Mouse (Mus musculus): ENCODE results near the gene Cacnb4.
A peak's percentile ranks its signal among the peaks of the same experiment; 100 is the strongest.

Cacnb4 gene

DNA sequence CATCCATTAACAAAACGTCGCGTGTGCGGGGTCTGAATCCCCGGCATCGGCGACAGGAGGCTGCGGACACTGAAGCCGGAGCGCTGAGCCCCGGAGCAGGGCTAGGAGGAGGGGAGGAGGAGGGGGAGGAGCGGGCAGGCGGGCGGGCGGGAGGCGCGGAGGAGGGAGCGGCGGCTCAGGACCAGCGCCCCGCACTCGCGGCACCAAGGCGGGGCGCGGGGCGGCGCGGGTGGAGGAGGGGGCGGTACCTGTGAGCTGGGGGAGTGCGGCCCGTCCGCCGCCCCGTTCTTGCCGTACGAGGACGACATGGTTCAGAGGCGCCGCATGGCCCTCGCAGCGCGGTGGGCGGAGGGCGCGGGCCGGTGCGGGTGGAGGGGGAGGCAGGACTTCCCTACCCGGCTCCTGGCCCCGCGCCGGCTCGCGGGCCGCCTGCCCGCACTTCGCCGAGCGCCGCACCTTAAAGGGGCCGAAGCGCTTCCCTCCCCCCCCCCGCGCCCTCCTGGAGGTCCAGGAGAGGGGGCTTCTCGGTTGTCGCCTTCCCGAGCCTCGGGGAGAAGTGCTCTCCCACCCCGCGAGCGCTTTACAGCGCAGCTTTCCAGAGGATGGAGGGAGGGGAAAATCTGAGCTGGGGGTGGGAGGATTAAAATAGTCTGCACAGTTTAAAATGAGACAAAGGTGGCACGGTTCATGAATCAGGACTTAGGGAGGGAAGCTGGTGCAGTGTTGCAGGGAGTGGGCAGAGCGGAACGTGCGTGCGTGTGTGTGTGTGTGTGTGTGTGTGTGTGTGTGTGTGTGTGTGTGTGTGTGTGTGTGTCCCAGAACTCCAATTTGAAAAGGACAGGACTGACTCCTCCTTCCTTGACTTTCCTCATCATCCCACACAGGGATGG, at the start of gene Cacnb4:
Gene Cacnb4, minus strand, starts transcription at position 809 of the 890 bp plus-strand sequence.
- DNase-seq (ENCODE audit: low spot score in 2 of 2), result peak; percentile 31 to 64

DNA sequence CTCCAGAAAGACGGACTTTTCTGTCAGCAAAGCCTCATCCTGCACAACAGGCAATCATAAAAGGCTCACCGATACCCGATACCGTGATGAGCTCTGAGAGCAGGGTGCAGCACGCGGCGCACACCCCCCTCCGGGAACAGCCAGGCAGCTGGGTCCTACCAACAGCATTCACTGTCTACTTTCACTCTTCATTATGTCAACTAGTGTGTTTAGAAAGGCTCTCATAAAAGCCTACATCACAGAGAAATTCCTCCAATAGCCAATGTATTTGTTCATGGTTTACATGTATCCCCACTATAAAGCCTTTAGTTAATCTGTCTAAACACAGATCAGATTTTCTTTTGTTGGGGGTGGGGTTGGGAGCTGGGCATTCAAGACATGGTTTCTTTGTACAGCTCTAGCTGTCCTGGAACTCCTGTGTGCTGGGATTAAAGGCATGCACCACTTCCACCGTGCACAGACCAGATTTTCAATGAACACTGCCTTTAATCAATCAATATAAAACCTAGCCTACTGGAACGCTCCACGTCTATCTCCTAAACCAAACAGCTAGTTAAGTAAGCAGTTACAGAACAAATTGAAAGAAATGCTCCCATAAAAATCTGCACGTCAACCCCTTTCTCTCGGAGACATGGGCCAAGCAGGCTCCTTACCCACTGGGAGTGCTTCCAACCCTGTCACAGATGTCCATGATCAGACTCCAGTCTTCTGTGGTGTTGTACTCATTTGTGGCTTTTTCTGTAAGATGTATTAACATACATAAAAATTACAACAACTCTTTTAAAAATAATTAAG, 43.8 kb upstream of the Cacnb4 start:
- DNase-seq (ENCODE audit: low spot score in 2 of 2), result no peak

DNA sequence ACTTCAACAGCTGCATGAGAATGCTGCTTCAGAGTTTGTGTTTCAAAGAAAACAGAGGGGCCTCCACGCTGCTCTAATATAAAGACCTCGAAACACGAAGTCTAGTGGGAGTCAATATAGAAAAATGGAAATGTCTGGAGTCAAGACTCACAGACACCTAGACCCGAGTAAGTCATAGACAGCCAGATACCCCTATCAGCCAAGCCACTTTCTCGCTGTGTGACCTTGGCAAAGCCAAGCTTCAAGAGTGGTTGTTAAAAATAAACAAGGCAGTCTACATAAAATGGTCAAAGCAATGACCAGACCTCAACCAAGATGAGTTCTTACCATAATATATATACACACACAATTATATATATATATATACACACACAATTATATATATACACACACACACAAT, 40.4 kb upstream of the Cacnb4 start:
- no peak for DNase-seq (ENCODE audit: low spot score in 2 of 2)

DNA sequence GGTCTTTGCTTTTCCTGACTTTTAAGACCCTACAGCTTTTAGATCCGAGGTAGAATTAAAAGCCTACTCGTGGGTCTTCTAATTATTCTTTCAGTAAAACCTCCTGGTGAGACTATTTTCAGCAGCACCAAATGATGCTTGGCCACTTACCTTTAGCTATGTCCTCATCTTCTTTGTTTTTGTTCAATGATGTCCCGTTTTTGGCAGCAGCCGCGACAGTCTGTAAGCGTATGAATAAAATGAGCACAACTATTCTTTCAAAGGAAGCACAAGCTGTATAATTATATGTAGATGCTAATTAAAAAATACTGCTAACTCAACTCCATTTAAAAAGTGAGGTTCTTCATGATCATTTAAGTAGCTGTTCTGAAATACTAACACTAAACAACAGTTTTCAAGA, 38.9 kb upstream of the Cacnb4 start:
- DNase-seq (ENCODE audit: low spot score in 2 of 2), result no peak

DNA sequence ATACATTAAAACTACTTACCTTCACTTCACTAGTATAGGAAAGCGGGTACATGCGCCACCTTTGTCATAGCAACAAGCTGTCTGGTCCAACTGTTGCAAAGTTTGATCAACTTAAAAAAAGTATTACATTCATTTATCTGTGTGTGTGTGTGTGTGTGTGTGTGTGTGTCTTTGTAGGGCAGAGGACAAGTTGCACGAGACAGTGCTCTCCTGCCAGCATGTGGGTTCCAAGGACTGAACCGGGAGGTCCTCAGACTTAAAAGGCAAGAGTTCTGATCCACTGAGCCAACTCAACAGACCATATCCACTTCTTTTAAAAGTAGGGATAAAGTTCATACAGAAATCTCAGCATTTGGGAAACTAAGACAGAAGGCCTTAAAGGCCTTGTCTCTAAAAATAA, 37.5 kb upstream of the Cacnb4 start:
- DNase-seq (ENCODE audit: low spot score in 2 of 2), result no peak

DNA sequence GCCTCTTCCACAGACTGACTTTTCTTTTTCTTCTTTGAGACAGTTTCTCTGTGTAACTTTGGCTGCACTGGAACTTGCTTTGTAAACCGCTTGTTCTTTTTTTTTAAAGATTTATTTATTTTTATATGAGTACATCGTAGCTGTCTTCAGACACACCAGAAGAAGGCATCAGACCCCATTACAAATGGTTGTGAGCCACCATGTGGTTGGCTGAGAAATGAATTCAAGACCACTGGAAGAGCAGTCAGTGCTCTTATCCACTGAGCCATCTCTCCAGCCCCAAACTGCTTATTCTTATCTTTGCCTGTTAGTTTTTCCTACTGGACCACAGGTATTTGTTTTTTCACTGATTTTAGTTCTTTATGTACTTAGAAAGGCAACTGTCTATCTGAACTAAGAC, 34.2 kb upstream of the Cacnb4 start:
- DNase-seq (ENCODE audit: low spot score in 2 of 2), result no peak

DNA sequence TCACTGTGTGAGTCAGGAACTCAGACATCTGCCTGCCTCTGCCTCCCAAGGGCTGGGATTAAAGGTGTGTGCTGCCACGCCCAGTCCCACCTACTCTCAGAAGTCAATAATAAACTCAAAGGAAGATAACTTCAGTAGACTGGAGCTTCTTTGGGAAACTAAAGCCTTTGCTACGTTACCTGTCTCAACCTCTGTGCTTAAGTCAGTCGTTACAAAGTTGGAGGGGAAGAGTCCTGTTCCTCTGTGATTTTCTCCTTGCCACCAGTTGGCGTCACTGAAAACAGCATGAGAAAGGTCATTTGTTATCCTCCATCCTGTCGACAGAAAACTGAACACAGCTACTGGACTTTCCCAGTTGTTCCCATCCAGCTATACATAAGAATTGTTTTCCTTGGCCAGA, 32.8 kb upstream of the Cacnb4 start:
- DNase-seq (ENCODE audit: low spot score in 2 of 2), result no peak

DNA sequence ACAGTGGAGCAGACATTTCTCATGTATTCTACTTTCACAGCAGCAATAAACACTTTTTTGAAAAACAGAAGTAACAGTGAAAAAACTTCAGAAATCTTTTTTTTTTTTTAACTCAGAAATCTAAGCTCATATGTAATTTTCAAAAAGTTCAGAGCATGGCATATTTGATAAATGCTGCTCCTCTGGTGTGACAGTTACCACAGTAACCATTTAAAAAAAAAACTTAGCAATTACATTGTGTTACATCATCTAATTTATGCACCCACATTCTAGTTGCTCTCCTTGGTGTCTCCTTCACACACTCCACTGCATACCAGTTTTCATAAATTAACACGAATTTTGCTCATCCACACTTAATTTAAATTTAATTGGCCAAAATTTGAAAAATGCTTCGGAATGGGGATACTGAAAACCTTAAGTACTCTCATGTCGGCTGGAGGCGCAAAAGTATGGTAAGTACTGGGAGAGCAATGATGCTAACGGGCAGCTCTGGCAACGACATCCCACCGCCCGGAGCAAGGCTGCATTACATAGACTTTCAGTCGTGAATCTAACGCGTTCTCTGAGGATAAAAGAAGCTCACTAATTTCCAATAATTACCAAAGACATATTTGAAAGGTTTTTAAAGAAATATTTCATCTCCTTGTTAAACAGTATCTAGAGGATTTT, 24.9 kb upstream of the Cacnb4 start:
- no peak for DNase-seq (ENCODE audit: low spot score in 2 of 2)

DNA sequence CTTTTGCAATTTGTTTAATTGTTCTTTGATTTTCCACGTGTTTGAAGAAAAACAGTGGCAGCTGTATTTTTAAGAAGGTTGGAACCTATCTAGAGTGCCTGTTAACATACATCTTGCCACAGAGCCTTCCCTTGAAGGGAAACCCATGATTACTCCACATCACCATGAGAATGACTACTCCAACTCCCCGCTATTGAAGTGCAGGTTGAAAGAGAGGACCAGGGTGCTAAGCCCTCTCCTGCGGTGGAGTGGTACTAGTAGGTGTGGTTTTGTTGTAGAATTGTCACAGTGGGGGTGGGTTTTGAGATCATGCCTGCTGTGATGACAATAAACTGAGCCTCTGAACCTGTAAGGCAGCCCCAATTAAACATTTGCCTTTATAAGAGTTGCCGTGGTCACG, 23.7 kb upstream of the Cacnb4 start:
- DNase-seq (ENCODE audit: low spot score in 2 of 2), result no peak

DNA sequence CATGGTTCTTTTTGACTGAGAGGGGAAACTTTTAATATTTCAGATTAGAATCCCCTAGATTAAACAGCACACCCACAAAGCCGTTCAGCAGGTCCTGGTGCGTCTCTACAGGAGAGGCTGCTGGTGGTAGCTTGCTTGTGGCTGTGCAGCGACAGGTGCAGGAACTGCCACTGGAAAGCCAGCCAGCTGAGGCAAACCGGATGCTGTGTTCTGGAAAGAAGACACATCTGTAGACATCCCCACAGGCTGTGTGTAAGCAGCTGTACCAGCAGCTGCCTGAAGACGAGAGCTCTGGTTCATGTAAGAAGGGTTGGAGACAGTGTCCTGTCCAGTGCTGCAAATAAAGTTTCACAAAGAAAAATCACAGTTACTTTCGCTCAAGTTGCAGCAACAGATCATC, 18.0 kb upstream of the Cacnb4 start:
- DNase-seq (ENCODE audit: low spot score in 2 of 2), result no peak

DNA sequence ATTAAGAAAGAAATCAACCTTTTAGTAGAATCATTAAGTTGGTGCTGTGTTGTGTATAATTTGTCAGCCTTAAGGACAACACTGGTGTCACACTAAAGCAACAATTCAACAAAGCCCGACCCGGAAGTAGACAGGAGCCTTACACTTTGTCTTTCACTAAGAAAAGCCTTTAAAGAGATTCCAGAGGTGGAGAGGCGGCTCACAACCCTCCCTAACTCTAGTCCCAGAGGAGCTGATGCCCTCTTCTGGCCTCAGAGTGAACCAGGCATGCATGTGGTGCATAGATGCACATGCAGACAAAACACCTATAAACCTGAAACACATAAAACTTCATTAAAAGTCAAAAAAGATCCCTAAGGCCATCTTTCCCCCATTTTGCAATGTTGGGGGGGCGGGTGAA, 15.1 kb upstream of the Cacnb4 start:
- DNase-seq (ENCODE audit: low spot score in 2 of 2), result no peak

DNA sequence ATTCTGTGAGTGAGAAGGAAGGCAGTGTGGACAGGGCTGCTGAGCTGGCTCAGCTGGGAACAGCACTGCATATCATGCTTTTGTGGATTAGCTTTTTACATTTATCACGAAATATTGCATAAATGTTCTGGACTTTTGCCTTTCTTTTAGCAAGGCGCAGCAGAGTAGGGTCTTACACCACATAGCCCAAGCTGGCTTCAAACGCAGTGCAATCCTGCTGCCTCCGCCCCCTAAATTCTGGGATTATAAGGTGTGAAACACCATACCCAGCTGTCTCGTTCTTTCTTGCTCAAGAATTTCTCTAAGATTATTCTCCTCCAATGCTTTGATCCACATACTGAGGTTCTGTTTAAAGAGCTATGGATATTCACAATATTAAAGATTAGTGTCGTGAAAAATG, 10.0 kb upstream of the Cacnb4 start:
- DNase-seq (ENCODE audit: low spot score in 2 of 2), result no peak

DNA sequence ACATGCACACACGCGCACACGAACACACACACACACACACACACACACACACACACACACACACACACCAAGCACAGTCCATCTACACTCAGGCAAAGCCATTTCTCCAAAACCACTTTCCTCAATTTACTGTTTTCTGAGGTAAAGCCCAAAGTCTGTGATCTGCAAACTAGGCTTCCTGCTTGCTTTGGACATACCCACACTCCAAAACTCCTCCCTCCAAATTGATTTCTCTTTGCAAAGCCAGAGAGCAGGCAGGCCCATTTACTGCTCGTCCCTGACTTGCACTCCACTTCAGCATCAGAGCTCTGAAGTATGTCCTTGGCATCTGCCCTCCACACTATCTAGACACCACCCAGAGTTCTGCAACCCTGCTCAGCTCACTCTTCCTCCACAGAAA, 958 bp upstream of the Cacnb4 start:
- no peak for DNase-seq (ENCODE audit: low spot score in 2 of 2)

DNA sequence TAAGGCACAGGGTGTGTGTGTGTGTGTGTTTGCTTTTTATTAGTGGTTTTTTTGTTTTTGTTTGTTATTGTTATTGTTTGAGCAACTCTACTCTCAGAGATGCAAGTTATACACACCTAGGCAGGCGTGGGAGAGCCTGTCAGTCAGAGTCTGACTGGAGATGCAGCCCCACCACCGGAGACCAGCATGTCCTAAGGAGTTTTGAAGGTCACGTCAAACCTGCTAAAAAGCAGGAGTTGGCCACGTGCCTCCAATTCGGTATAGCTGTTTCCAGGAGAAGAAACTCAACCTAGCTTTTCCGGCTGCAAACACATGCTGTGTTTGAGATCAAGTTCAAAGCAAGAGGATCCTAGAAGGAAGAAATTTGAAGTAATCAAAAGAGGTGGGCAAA, 277 bp upstream of the Cacnb4 start:
- peak in 1 of 2 experiments; percentile 20 for DNase-seq (ENCODE audit: low spot score in 2 of 2)

DNA sequence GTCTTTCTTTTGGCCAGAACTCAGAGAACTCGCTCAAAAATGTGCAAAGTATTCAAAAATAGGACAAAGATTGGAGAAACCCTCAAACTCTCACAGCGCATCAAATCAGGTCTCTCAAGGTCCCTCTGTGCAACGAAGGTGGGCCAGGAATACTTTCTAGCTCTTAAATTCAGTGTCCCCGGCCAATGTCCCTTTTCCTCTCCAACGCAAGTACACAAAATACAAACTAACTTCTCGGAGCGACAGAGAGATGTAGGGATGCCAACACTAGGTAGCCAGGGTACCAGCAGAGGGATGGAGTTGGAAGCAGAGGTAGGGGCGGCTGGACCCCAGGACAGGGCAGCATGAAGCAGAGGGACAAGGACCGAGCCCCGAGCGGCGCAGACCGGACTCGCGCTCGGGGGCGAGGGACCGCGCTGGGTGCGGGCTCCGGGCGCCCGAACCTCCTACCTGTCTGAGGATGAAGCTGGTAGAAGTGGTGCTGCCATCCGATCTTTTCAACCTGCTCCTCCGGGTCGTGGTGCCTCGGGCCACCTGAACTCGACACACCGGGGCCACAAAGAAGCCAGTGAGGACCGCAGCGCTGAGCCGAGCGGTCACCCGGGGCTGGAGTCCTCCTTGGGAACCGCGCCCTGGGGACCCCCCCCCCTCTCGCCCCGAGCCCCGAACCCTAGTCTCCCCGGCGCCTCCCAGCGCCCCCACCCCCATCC, 1.2 kb downstream of the Cacnb4 start:
- no peak for DNase-seq (ENCODE audit: low spot score in 2 of 2)

DNA sequence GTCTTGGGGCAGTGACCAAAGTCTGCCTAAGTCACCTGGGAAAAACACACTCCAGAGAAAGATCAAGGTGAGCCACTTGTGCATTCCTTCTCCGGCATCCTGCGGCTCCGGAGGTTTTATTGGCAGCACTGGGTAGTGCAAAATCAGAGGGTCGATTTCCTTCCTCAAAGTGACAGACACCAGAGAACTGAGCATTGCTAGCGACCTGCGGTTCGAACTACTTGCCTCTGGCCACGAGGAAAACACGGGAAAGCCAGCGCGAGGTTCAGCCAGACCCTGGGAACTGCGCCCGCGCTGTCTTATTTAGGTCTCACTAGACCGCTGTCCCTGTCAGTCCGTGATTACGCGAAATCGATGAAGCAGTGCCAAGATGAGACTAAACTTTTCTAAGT, 1.7 kb downstream of the Cacnb4 start:
- peak in 1 of 2 experiments; percentile 17 for DNase-seq (ENCODE audit: low spot score in 2 of 2)

DNA sequence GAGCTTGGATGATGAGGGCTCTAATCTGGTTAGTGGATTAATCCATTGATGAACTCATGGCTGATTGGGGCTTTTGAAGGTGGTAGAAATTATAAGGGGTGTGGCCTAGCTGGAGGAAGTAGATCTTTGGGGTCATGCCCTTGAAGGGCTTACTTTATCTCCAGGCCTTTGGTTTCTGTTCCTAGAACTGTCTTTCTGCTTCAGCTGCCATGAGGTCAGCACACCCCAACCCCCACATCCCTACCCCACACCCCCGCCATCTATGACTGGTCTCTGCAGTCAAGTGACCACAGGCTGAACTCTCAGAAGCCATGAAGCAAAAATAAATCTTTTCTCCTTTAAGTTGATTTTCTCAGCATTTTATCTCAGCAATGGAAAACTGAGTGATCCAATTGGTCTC, 3.5 kb downstream of the Cacnb4 start:
- no peak for DNase-seq (ENCODE audit: low spot score in 2 of 2)

DNA sequence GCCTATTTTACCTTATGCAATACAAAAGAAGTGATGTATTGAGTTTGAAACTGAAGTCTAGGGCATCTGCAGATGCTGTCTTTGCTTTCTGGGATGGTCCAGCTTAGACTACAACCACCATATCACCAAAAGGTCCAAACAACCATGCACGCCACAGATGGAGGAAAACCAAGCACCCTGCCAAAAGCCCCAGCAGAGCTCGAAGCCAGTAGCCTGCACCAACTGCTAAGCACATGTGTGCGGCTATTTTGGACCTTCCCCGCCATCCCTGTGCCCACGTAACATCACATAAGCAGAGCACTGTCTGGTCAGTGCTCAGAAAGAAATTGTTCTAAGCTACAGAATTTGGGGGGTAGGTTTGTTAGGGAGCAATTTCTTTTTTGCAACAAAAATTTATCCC, 5.9 kb downstream of the Cacnb4 start:
- DNase-seq (ENCODE audit: low spot score in 2 of 2), result no peak

DNA sequence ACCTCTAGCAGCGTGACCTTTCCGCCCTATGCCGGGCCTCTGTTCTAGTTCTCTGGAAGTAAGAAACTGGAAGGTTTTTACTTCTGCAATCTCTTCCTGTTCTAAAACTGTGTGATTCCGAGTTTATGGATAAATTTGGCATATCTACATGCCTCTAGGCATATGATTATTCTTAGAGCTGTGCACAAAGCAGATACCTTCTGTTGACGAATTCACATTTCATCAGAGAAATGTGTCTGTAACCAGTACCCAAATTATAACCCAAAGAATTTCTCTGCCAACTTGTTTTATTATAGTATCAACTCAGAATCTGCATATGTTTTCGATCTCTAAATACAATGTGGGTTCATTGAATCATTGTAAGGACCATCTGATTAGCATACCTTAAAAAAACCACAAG, 8.2 kb downstream of the Cacnb4 start:
- DNase-seq (ENCODE audit: low spot score in 2 of 2), result no peak

DNA sequence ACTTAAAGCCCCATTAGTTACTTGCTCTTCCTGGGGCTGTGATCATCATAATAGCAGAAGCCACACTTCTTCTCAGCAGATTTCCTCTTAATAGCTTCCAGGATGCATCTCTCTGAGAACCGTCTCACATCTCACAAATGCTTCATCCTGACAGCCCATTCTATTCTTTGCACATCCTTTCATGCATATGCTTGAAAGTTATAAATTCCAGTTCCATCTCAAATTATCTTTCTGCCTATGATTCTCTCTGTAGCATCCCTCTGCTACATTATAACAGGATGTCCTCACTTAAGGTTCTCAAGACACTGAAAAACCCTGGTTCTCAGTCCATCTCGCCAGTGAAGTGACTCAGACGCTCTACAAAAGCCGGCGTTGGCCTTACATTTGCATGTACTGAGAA, 19.9 kb downstream of the Cacnb4 start:
- DNase-seq (ENCODE audit: low spot score in 2 of 2), result no peak

DNA sequence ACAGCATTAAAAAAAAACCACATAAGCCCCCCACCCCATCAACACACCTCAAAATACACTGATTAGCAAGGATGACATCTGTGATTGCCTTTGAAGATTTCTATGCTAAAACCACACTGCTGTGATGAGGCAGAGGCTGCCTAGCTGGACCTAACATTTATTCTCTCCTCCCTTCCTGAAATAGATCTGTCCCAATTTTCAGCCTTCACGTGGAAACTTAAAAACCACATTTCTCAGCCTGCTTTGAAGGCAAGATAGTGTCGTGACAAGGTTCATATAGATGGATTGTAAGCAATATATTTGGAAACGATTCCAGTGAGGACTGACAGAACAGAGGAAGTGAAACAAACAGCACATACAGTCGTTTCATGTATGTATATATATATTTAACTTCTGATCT, 22.1 kb downstream of the Cacnb4 start:
- no peak for DNase-seq (ENCODE audit: low spot score in 2 of 2)

DNA sequence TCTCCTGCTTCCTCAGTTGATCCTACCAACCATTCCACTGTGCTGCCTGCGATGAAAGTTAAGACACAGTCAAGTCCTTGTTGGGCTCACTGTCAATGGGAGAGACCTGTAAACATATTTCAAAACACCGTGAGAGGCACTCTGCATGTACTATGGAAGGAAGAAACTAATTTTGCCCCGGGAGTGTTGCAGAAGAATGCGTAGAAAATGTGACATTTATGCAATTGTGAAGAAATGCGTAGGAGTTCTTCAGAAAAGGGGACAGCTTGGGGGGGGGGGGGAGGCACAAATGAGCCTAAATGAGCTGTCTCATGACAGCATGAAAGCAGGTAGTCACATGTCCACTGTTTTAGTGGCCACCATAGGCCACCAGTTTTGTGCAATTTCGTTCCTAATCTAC, 25.1 kb downstream of the Cacnb4 start:
- no peak for DNase-seq (ENCODE audit: low spot score in 2 of 2)

Data from cerebellum, postnatal 4 days (tissue).